Mouse (Mus musculus) heart, postnatal 14 days (tissue): ENCODE results near the gene Znrd1as. TPM values are rescaled to one million over a fixed set of nuclear protein-coding genes. Genes with fewer than 3 reads are reported as not detected.
"Not testable (repeated sequence)": the region's sequence is repeated elsewhere in the genome, so short reads cannot be mapped to it uniquely, and the experiment has no call there.

Experiments used
- DNase-seq, 2 experiments: peaks; one replicate each; pipeline ENCODE4 v3.0.0; 2021 to 2022
- intact Hi-C: fragments of 180-260 bp; cut with DNase I; formaldehyde crosslinking; loops from one replicate; pipeline ENCODE4 v1.15.1; 2025
- total RNA-seq, 2 experiments: library from RNA; stranded (reverse); gene quantifications; 2 replicates each; pipeline ENCODE4 v1.2.3; 2021

Gene Znrd1as
- total RNA-seq, 2 experiments from 2014 or later = 8.5 to 9.9 TPM

DNA sequence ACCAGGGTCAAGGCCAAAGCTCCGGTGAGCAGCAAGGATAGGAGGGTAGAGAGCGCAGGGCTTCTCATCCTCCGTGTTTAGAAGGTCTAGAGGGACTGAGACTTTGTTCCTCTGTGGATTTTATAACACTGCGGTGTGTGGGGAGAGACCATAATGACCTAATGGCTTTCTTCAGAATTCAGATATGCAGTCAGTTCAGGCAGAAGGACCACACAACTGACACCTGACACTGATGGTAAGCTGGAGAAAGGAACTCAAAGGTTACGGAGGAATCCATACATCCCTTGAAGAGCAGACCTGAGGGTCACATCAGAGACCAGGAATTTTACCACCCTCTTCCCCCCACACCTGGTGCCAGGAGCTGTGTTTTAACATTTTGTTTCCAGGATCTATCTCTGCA lies 31.0 kb downstream of the Znrd1as start, which contains the start of gene H2-M5:
Gene H2-M5 (minus strand): TSS at position 101 of the 400 bp plus-strand sequence.
- intact Hi-C loops = no loop called here

DNA sequence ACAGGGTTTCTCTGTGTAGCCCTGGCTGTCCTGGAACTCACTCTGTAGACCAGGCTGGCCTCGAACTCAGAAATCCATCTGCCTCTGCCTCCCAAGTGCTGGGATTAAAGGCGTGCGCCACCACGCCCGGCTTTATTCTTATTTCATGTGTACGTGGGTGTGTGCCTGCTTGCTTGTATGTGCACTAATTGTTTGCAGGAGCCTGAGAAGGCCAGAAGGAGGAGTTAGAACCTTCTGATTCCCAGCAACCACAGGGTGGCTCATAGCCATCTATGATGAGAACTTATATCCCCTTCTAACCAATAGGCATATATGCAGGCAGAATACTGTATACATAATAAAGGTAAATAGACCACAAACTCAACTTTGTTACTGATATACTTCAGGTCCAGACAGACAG lies 32.2 kb downstream of the Znrd1as start:
- intact Hi-C loops = not testable (repeated sequence)

More for the DNA sequence above, 31.0 kb downstream of the Znrd1as start, which contains the start of gene H2-M5:
- no peak for DNase-seq

DNA sequence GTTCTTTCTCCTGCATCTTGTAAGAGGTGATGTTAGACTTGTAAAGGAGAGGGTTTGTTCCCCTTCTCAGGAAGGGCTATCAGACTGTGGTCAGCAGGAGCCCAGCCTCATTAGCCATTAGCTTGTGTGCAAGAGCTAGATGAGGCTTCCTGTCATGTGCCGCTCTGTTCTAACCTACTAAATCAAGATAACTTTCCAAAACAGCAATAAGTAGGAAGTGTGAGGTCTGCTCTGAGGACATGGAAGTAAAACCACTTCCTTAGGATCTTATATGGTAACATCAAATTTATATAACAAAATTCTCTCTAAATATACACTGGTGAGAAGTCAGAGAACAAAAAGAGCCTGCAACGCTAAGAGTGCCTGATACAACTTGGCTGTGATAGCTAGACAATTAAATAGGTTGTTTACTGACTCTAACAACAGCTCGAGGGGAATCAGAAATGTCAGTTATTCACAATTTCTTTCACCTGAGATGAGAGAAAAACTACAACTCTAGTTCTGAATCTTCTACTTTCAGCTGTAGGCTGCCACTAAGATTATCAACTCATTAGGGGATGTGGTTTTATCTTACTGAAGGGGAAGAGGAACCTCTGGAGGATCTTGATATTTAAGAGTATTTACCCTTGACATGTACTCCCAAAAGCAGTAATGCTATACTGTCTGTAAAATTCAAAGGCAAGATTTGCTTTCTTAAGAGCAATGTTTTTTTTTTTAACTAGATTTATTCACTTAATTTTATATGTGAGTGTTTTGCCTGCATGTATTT lies 34.1 kb downstream of the Znrd1as start:
- intact Hi-C loops = no loop called here
- DNase-seq = no peak

More for the DNA sequence above, 32.2 kb downstream of the Znrd1as start:
- DNase-seq = not testable (repeated sequence)

DNA sequence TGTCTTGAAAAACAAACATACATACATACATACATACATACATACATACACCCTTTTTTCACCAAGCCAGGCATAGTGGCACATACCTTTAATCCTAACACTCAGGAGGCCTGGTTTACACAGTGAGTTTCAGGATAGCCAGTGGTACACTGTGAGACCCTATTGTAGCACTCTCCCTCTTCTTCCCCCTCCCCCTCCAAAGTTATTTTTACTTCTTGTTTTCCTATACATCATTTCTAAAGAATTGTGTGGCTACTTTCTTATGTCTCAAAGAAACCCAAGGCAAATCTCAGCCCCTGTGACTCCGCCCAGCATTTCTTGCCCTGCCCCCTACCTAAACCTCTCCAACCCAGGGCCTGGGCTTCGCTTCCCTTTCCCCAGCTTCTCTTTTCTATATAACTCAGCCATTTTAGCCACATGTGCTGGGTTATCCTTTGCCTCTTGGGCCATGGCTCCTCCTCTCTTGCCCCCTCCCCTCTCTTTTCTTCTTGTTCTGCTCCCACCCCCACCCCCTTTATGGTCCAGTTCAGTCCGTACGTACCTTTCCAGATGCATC lies 35.5 kb downstream of the Znrd1as start:
- no peak for DNase-seq

DNA sequence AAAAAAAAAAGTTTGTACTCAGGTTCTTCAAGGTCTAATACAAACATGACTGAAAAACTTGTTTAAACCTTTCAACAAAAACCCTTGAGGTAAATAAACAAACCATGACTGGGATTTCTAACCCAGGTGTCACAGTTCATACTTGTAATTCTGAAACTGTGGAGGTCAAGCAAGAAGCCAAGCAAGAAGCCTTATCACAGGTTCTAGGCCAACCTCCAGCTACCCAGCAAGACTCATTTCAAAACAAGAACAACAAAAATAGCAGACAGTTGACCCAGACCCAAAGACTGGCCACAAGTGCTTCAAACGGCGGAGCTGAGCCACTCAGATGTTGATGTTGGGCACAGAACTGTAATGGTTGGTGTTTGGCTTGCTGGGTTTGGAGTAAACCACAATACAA lies 36.1 kb downstream of the Znrd1as start:
- intact Hi-C loops = no loop called here
- no peak for DNase-seq

More for the DNA sequence above, 35.5 kb downstream of the Znrd1as start:
- intact Hi-C loops = no loop called here

DNA sequence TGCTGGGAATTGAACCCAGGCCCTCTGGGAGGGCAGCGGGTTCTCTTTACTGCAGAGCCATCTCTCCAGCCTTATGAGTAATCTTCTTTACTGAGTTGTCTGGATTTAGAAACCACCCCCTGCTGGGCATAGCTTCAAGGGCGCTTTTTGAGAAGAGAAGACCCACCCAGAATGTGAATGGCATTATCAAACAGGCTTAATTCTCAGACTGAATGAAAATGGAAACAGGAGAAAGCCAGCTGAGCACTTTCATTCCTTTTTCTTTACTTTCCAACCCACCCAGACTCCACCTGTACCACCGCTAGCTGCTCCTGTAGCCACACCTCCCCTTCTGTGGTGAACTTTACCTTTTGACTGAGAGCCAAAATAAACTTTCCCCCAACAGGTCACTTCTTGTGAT lies 37.1 kb downstream of the Znrd1as start:
- DNase-seq = no peak
- intact Hi-C loops = loop anchor here (5.0 kb wide), 1 partner anchor 52 kb away; the partner anchor contains the start of gene Gabbr1

DNA sequence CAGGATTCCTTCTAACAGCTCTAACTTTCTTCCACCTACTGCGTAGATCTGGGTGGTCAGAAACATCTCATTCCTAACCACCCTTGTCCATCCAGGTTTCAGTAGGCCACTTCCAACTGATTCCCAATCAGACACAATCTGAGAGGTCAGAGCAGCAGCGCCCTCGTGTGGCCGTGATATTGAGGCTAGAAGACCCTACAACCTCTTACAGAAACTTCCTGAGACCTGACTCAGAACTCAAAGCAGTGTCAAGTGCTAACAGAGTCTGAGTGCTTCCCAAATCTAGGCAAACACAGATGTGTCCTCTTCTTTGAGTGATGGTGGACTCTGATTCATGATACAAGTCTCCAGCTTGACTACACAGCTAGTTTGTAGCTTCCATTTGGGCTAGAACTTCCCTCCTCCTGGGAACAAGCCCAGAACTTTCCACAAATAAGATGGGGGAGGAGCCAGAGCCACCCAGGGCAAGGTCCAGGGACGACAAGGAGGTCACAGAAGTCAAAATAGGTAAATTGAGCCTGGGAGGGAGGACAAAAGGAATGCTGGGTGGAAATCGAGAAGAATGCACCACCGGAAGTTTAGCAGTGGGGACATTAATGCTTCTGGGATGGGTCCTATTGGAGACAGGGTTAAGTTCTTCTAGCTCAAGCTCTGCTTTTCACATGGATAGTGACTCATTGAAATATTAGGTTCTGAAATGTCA lies 38.8 kb downstream of the Znrd1as start:
- intact Hi-C loops = loop anchor here (5.0 kb wide), 1 partner anchor 50 kb away; the partner anchor contains the start of gene Gabbr1
- DNase-seq = peak; percentile 78 to 85

DNA sequence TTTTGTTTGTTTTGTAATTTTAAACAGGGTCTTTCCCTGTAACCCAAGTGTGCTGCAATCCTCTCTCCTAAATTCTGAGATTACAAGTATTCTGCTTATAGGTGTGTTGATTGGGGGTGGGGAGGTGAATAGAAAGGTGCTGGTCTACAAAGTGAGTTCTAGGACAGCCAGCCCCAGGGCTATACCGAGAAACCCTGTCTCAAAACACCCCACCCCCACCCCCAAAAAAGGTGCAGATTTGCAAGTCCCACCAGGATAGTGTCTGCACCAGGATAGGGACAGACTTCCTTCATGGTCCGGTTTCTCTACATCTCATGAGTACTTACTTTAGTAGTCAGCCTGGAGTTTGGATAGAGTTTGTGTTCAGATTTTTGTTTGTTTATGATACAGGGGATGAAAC lies 40.1 kb downstream of the Znrd1as start:
- no peak for DNase-seq
- intact Hi-C loops = loop anchor here (5.0 kb wide), 1 partner anchor 49 kb away; the partner anchor contains the start of gene Gabbr1

DNA sequence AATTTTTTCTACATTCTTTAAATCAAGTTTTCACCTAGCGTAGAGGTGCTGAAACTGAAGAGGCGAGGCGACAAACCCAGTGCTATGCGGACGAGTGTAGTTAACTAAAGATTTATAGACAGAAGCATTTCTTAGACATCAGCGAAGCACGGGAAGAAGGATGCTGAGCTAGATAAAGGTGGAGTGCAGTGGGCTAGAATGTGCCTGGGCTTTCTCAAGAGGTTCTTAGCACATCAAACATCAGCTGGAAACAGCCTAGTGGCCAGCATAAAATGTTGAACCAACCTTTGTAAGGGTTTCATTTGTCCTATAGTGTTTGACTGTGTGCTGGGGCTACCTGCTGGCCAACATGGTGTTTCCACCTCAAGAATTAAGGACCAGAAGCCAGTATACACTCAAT lies 42.5 kb downstream of the Znrd1as start, which contains the start of gene Zfp57:
Gene Zfp57 (plus strand): TSS at position 301 of the 400 bp plus-strand sequence.
- DNase-seq = no peak
- intact Hi-C loops = loop anchor here (5.0 kb wide), 1 partner anchor 164 kb away; the partner anchor contains the start of gene Trim26

DNA sequence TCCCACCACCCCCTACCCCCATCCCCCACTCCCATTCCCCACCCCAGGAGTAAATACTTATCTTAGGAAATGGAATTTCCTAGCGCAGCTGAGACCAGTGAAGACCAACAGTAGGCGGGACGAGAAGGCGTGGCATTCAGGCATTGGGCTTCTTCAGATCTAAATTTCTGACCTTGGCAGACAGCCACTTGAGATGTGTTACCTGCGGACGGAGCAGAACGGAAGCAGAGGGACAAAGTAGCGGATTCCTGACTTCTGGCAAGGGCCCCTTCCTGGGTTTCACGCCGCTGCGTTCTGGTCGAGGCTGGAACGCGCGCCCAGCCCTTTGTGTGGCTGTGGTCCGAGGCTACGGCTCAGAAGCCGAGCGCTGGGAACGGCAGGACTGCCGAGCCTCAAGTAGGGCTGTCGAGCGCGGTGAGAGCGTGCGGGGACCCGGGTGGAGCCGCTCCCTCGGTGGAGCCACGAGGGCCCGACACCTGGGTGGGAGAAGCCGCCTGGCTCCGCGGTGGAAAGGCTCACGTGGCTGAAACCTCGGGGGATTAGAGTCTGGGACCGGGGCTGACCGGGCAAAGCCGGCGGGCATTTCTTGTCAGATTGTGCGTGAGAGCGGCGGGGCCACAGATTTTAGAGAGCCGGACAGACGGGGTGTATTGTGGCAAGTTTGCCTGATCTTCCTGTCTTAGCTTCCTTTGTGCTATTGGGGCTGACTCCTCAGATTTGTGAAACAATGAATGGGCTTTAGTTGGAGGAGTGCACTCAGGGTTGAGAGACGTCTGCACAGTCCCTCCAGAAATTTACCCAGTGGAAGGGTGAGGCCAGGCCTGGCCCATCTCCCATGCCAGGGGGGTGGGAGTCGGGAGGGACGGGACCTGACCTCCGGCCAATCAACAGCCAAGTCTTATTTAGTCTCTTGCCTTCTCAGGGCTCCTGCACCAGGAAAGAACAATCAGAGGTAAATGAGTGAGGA lies 44.3 kb downstream of the Znrd1as start:
- intact Hi-C loops = loop anchor here (5.0 kb wide), 1 partner anchor 165 kb away; the partner anchor contains the start of gene Trim26
- DNase-seq = peak; percentile 42 to 48

DNA sequence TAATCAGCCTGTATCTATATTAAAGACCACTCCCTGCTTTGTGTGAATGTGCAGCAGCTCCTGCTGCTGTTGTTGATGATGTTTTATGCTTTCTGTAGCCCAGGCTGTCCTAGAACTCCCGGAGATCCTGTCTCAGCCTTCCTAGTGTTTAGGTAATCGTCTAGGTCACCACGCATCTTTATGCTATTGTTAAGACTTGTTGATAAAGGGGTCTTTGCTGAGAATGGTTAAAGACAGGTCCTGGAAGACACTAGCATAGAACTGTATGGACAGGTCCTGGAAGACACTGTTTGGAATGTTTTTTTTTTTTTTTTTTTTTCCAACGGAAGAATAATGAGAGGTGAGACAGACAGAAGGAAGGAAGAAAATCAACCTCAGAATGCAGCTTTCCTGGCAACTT lies 45.0 kb downstream of the Znrd1as start:
- intact Hi-C loops = loop anchor here (5.0 kb wide), 1 partner anchor 166 kb away; the partner anchor contains the start of gene Trim26
- DNase-seq = no peak

DNA sequence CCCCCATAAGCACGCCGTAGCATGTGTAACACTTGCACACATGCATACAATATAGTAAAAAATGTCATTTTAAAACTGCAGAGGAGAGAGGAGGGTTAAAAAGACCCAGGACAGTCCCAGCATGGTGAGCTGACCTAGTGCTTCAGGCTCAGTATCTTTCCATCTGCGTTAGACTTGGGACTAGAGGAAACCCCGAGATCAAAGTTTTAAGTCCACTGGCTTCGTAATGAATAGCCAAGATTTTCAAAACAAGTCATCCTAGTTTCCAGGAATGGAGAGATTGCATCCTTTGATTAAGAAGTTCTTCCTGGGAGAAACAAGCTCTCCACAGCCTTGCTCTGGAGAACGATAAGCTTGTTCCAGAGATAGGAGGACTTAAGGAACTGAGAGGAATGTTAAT lies 49.8 kb downstream of the Znrd1as start:
- intact Hi-C loops = no loop called here
- DNase-seq = no peak

DNA sequence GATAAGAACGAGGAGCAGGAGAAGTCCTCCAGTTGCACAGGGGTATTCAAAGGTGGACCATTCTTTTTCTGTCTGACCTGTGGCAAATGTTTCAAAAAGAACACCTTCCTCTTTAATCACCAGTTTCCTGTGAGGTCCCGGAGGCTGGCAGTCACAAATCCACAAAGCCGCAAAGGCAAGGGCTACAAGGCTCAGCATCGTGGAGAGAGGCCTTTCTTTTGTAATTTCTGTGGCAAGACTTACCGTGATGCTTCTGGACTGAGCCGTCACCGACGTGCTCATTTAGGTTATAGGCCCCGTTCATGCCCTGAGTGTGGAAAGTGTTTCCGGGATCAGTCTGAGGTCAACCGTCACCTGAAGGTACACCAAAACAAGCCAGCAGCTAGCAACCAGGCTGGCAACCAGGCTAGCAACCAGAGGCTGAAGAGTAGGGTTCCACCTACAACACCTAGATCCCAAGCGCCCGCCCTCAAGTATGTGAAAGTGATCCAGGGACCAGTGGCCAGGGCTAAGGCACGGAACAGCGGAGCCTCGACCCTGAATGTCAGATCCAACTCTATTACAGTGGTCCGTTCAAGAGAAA lies 51.2 kb downstream of the Znrd1as start:
- no peak for DNase-seq
- intact Hi-C loops = no loop called here

DNA sequence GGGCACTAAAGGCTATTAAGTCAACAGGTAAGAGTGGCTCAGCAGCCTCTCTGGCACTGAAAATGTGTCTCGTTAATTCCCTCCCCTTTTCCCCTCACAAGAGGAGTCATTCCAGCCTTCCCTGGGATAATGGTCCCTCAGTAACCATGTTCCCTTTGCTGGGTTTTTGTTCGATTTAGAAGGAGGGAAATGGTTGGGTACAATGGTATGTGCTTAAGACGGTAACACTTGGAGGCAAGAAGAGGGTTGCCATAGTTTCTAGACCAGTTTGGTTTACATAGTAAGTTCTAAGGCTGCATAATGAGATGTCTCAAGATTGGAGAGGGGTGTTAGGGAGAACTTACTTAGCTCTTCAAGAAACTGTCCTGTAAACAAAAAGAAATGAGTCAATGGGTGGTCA lies 53.3 kb downstream of the Znrd1as start:
- intact Hi-C loops = no loop called here

DNA sequence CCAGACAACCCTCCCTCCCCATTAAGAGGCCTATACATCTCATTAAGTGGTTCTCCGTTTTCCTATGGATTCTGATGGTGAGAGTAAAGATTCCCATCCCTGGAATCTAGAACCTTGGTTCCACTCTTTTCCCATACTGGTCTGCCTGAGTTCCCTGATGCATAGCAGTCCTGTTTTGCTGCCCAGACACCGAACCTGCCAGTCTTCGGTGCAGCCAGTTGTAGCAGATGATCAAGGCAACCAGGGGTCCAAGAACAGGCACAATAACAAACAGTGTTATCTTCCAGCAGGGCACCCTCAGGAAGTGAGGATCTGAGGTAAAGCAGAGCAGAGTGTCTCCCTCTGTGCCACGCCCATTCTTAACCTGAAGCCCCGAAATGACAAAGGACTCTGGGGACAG lies 53.7 kb downstream of the Znrd1as start:
- intact Hi-C loops = no loop called here
- DNase-seq = no peak

More for the DNA sequence above, 53.3 kb downstream of the Znrd1as start:
- DNase-seq = no peak
